Mouse (Mus musculus) natural killer cell, adult 2 months (primary cell): ENCODE measurements around the gene Tmtc4.

ENCODE experiments used
- DNase-seq, 2 experiments: peaks; one replicate each; pipeline ENCODE4 v3.0.0; 2022; ENCODE audit warnings: low spot score in 2 of 2

The Tmtc4 gene

GRCm38 (mm10) chr14:122983226-122984215, at the start of gene Tmtc4:
Tmtc4 (minus strand) TSS chr14:122984035.
- DNase-seq = peak; percentile 76 to 82

DNA sequence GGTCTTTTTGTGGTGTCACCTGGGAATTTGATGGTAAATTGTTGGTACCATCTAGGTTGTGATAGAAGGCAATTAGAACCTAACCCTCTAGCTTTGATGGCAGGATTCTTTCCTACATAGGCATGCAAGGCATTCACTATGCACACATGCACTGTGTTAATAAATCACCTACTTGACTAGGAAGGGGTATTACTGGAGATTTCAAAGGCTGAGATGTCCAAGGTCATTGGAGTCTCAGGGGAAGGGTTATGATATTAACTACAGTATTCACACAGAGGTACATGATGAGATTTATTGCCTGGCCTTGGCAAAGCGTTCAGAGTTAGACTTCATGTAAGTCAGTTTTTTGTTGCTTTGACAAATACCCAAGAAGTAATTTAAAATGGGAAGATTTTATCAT, 48.6 kb upstream of the Tmtc4 start:
- DNase-seq = no peak

GRCm38 (mm10) chr14:123027876-123028275, 44.0 kb upstream of the Tmtc4 start:
- no peak for DNase-seq

DNA sequence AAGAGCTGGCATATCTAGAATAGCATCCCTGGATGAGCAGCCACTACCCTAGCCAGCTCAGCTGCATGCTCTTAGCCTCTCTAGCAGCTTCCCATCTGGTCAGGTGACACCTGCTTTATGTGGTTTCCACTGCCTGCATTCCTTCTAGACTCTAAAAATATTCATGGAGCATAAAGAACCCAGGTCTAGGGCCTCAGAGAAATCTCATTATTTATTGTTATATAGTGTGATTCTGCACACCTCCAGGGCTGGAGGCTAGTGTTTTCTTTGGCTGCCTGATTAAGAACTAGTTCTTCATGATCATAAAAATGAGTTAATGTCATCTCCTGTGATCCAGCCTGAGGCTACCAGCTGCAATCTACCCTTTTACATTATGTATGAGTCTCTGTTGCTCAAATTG, 39.1 kb upstream of the Tmtc4 start:
- DNase-seq = no peak

- no peak for DNase-seq
These were observed 32.5 kb upstream of the Tmtc4 start for GRCm38 (mm10) chr14:123016310-123016709.

DNA sequence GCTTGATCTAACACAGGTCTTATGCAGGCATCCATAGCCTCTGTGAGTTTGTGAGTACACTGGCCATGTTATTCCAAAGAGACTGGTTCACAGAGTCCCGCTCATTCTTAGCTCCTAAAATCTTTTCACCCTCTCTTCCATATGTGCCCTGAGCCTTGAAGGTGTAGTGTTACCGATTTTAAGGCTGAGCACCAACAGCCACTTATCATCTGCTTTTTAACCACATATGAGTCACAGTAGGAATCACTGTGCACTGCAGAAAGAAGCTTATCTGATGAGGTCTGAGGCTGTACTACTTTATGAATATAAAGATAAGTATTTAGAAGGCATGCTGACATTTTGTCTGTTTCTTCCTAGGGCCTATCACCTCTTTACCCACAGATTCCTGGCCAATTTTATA, 31.9 kb upstream of the Tmtc4 start:
- no peak for DNase-seq

- DNase-seq = no peak
These were observed 25.5 kb upstream of the Tmtc4 start for GRCm38 (mm10) chr14:123009108-123010018.

DNA sequence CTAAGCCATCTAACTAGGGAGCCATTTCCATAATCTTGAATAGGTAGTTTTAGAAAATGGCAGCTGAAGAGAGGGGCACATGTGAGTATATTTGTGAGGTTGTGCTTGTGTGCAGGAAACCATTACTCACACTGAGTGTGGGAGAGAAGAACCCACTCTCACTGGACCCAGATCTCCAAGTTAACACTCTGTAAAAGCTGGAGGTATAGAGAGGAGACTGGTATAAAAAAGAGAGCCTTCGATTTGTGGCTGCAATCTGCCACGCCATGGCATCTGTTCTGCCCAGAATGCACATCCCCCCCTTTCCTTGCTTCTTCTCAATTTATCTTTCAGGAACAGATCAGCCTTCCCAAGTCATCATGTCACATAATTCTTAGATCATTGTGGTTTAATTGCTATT, 24.8 kb upstream of the Tmtc4 start:
- DNase-seq = no peak

DNA sequence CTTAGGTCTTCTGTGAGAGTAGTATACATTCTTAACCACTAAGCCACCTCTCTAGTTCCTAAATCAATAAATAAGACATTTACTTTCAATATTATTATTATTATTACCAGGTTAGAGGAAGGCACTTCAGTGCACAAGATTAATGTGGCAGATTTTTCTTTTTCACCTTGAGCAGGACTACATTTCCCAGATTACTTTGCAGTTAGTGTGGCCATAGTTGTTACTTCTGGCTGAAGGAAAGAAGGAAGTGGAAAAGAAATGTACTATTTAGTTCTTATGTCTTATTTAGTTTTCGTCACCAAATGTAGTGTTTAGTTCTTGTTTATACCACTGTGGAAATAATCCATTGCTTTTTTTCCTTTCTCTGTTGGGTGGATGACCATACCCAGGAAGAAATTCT, 19.9 kb upstream of the Tmtc4 start:
- DNase-seq = no peak

GRCm38 (mm10) chr14:123001391-123001790, 17.6 kb upstream of the Tmtc4 start:
- no peak for DNase-seq

- DNase-seq = peak in 1 of 2 experiments; percentile 24
These were observed 13.6 kb upstream of the Tmtc4 start for GRCm38 (mm10) chr14:122997465-122997864.

DNA sequence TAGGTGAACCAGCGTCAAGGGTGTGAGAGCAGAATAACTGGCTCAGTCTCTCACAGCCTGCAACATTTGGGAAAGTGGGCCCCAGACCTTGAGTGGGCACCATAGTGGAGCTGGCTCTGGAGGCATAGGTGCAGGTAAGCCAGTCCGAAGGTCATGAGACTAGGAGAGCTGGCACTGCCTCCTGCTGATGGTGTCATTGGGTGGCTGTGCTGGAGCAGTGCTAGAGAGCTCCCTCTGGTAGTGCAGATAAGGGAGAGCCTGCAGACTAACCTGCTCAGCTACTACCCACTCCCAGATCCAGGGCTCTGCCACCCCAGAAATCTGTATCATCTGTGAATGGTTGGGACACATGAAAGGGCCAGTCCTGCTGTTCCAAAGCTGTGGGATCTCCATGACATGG, 10.1 kb upstream of the Tmtc4 start:
- no peak for DNase-seq

DNA sequence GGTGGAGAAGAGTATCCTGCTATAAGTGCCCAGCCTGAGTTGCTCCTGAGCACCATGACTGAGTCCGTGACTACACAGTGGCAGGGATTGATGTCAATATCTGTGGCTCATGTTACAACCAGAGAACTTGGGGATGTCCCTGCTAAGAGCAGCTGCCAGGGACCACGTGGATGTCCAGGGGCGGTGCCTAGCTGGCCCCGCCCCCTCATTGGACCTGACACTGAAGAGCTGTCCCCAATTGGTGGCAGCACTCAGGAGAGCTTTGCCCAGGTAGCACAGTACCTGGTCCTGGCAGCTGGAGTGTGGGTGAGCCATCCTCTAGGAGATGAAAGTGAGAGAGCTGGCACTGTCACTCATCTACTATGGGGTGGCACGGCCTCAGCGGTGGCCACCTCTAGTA, 9.1 kb upstream of the Tmtc4 start:
- DNase-seq = no peak

GRCm38 (mm10) chr14:122990521-122991052, 6.8 kb upstream of the Tmtc4 start:
- DNase-seq = no peak

DNA sequence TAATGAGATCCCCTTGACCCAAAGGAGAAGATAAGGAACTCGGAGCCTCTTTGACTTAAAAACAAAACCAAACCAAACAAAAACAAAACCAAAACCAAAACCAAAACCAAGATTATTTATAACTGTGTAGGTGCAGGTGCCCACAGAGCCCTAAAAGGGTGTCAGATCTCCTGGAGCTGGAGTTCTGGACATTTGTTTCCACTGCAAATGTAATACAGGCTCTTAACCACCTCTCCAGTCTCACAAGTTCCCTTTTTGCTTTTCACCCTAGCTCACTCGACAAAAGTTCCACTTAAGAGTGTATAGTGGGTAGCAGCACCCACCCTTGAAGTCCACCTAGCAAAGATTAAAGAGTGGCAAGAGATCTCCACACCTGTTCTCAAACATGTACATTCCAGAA, 2.6 kb upstream of the Tmtc4 start:
- no peak for DNase-seq

GRCm38 (mm10) chr14:122982571-122983225, 1.1 kb downstream of the Tmtc4 start:
- peak; percentile 38 to 51 for DNase-seq

GRCm38 (mm10) chr14:122981831-122982485, 1.9 kb downstream of the Tmtc4 start:
- DNase-seq = no peak

DNA sequence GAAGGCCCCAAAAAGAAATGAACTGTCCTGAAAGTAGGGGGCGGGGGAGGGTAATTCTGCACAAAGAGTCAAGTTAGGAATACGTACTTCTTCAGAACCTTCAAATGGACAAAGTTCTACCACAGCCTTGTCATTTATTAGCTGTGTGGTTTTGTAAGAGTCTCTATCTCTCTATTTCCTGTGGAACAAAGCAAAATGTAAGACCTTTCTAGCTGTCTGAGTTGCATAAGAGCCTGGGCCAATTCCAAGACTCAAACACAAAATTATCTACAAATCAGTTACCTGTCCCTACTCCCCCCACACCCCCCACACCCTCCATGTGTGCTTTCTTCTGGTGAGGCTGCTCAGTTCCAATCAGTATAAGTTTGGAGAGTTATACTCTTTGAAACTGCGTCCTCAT, 5.0 kb downstream of the Tmtc4 start:
- DNase-seq = no peak

DNA sequence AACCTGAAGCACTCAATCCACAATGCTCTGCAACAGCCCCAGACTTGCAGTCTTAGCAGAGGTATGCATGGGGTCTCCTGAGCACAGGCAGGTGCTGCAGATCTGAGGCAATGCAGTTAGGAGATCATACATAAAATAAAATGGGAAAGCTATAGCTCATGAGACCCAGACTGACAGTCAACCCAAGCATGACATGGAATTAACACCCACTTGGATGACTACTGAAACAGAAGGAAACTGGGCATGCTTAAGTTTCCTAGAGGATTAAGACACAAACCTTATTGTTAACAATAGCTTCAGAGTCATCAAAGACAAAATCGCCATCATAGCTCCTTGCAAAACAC, 6.1 kb downstream of the Tmtc4 start:
- no peak for DNase-seq

DNA sequence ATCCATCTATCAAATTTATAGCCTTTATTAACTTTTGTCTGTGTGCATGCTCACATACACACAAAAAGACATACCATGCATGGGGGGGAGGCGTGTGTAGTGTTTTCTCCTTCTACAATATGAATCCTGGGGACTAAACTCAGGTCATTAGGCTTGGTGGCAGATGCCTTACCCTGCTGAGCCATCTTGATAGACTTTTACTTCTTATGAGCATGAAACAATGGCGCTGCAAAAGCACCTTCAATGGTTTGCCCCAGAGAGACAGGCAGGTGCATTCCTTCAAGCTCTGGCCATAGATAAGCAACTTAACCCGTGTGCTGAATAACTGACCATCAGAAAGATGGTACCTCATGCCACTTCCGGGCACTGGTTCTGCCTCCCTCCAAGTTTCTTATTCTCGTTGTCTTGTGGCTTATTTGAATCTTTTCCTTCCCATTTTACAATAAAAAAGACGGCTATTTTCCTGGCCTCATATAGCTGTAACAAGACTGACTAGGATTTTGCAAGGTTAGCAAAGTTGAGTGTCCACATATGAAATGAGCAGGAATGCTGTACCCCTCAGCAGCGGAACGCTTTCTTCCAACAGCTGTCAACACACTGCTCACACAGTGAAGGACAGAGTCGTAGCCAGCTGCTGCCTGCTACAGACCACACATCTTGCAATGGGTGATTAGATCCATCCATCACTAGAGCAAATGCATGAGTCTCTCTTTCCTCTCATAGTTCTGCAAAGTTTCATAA, 6.6 kb downstream of the Tmtc4 start:
- DNase-seq = no peak
